Mouse (Mus musculus): Measurements from ENCODE around the gene Man1b1.

- TF ChIP-seq GATA1 (IDR thresholded peaks at IDR 0.05; ENCODE audit: low read length) = no peak
- TF ChIP-seq TAL1 (IDR thresholded peaks at IDR 0.05; ENCODE audit: low read length) = no peak
These were observed 33.1 kb downstream of the Man1b1 start, which contains the start of gene Uap1l1 for GRCm38 (mm10) chr2:25365091-25365761.
